Mouse (Mus musculus): ENCODE data around the gene Rbm34.
"Not testable (repeated sequence)": the region's sequence is repeated elsewhere in the genome, so short reads cannot be mapped to it uniquely, and the experiment has no call there.

DNA sequence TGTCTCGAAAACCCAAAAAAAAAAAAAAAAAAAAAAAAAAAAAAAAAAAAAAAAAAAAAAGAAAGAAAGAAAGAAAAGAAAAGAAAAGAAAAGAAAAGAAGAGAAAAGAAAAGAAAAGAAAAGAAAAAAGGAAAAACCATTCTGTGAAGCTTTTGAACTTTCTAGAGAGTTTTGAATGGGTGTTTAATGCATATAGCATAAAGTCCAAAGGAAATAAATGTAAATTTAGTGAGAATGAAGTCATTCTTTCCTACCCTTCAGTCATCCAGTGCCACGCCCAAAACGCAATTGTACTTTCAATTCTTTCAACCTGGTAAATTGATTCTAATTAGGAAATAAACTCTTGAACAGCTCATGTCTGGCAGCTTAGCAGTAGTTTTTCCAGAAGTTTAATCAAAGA is 7.7 kb upstream of the Rbm34 start:
- not testable (repeated sequence) for TF ChIP-seq CTCF (IDR thresholded peaks at IDR 0.05; ENCODE audit: low read depth, low read length); POLR2A (IDR thresholded peaks at IDR 0.05; ENCODE audit: insufficient read depth, low read length); EP300 (IDR thresholded peaks at IDR 0.05; ENCODE audit: insufficient read depth, low read depth, low read length)

Measured in ES-Bruce4 (cell line).